Mouse (Mus musculus) brain, embryonic 18.5 days (tissue): ENCODE data around the gene Smyd1.

Source experiments
- DNase-seq: peaks from one replicate; pipeline ENCODE4 v3.0.0-alpha.2; 2012; ENCODE audit warnings: low read depth, low spot score

The Smyd1 gene

DNA sequence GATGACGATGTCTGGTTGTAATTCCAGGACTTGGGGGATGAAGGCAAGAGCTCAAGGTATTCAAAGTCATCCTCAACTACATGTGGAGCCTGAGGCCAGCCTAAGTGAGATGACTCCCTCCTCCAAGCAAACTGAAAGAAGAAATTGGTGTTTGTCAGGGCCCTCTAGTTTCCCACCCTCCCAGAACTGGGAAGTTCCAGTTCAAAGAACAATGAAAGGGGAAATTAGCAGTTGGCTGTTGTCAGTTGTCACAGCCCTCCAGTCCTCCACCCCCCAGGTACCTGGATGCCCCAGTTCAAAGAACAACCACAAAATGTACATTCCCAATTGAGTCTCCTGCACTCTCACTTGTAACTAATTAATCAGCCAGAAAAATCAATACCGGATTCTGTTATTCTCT lies 113.3 kb downstream of the Smyd1 start:
- no peak for DNase-seq

GRCm38 (mm10) chr6:71204166-71204565 lies 117.9 kb downstream of the Smyd1 start:
- no peak for DNase-seq

DNA sequence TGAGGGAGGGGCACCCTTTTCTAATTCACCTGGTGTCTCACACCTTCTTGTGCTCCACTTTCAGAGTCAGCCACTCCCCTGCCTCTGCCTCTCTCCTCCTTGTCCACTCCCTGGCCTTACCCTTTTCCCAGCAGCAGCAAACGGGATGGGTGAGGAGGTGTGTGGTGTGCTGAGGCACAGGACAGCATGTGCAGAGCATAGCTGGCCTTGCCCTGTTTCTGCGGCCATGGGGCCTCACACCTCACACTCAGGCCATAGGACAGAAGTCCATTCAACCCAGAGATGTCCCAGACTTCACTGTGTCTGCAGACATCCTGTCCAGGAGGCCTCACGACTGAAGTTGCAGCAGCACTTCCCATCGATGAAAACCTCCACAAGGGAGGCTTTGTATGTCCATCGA lies 118.4 kb downstream of the Smyd1 start:
- no peak for DNase-seq

DNA sequence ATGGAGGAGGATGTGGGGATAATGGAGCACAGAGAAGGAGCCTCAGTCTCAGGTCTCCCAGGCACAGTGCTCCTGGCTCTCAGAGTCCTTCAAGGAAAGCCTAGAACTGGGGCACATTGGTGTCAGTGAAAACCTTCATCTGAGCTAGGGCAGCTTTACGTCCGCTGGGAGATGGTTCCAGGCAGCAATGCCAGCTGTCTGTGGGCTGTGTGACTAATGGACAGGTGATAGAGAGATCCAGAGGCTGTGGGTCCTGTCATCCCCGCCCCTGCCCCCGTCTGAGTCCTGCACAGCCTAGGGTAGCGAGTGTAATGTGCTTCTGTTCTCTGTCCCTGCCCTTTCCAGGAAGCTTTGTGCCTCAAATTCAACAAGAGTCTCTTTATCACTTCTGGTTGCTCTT lies 120.1 kb downstream of the Smyd1 start:
- no peak for DNase-seq

- DNase-seq, result no peak
Measured at GRCm38 (mm10) chr6:71199612-71200011, 122.4 kb downstream of the Smyd1 start, which contains the start of gene Fabp1. Gene Fabp1, plus strand, starts transcription at chr6:71199827.

- DNase-seq, result no peak
Measured at GRCm38 (mm10) chr6:71197636-71198535, 124.1 kb downstream of the Smyd1 start.

DNA sequence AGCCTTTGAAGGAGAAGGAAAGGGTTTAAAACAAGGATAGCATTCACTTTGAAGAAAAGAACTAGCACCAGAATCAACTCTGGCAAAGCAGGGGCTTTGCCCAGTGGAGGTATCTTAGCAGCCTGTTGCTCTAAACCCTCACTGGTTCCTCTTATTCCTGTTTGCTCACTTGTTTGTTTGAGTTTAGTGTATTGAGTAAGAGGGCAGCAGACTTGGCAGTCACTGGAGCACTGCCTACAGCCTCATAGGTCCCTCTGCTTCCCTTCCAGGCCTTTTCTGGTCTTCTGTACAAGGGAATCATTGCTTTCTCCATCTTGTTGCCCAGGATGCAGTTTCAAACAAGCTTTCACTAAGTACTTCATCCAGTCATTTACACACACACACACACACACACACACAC lies 125.9 kb downstream of the Smyd1 start:
- DNase-seq, result no peak

DNA sequence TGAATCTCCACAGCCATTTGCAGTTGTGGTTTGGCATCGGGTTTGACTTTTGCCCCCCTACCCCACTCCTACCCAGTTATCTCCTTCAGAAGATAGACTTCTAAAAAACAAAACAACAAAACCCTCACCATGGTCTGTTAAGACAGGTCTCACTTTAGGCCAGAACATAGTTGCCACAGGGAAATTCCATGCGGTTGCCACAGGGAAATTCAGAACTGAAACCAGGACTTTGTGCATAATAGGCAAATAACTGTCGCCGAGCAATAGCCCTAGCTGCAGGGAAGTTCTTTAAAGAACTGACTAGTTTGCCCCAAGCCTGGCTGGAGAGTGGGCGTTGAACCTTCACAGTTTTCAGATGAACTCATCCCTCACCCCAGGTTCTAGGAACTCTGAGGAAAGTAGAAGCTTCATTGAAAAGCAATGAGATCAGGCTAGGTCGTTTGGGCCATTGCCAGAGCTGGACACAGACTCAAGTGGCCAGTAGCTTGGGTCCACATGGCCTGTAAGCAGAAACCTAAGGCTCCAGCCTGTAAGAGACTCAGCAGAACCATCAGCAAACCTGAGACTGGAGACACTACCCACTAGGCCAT lies 128.8 kb downstream of the Smyd1 start:
- no peak for DNase-seq

DNA sequence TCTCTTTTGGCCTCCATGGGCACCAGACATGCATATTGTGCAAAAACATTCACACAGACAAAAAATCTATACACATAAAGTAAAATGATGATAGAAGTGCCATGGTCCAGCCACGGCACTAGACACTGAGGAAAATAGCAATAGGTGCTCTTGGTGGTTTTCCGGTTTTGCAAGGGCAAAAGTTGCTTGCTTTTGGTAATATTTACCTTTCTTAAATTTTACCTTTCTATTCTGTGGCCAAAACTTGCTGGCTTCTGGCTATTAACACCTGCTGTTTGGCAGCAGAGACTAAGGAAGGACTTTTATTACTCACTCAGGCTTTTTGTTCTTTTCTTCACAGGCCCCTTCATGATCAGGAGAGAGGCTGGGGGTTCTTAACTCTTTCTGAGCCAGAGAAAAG lies 131.5 kb downstream of the Smyd1 start:
- no peak for DNase-seq

DNA sequence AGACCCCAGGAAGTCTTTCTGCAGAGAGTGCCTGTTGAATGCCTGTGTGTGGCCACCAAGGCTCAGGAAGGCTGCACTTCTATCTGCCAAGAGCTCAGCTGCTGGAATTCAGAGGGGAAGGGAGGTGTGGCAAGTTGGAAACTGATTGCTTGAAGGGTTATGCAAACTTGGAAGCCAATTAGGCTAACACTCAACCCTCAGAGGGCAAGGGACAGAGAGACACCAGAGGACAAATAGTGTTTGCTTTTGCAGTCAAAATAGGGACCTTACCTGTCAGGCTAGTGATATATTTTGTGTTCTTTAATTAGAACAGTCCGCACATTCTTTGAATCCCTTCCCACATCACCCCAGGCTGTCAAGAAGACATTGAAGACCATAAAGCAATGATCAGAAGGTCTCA lies 132.5 kb downstream of the Smyd1 start:
- DNase-seq, result no peak

- DNase-seq, result no peak
Measured at GRCm38 (mm10) chr6:71184941-71185604, 137.0 kb downstream of the Smyd1 start.

DNA sequence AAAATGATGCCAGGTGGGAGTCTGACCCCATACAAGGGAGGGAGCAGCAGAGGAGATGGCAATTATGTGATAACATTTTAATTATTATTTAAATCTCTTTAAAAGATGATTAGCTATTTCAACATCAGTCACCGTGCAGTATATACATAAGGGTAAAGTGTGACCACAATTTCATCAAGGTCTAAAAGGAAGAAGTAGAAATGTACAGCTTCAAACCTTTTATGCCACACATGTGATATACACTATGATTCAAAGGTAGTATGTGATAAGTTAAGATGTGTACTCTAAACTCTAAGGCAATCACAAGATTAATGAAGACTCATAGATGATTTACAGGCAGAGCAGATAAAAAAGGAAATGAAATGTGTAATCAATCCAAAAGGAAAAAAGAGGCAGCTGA lies 141.4 kb downstream of the Smyd1 start:
- no peak for DNase-seq

- DNase-seq, result no peak
Measured at GRCm38 (mm10) chr6:71172812-71173580, 149.0 kb downstream of the Smyd1 start.

GRCm38 (mm10) chr6:71166551-71167169 lies 155.4 kb downstream of the Smyd1 start:
- DNase-seq, result peak; percentile 18

DNA sequence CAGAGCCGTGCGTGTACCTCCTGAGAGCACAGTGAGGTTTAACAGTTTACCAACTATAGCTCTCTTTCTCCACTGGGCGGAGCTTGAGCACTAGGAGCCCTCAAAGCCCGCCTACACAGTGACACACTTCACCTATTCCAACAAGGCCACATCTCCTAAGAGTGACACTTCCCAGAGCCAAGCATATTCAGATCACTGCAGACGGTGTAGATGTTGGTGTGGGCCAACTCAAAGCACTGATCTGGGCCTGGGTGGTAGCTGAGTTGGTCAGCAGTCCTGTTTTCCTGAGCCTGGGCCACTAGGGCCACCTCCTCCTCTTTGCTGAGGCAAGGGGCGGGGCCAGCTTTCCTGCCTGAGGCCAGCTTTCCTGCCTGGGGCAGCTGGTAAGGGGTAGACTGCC lies 157.6 kb downstream of the Smyd1 start:
- no peak for DNase-seq
